Mouse (Mus musculus): ENCODE measurements around the gene Atp5d.
A peak's percentile ranks its signal among the peaks of the same experiment; 100 is the strongest.
"Not testable (repeated sequence)": the region's sequence is repeated elsewhere in the genome, so short reads cannot be mapped to it uniquely, and the experiment has no call there.

Gene Atp5d

DNA sequence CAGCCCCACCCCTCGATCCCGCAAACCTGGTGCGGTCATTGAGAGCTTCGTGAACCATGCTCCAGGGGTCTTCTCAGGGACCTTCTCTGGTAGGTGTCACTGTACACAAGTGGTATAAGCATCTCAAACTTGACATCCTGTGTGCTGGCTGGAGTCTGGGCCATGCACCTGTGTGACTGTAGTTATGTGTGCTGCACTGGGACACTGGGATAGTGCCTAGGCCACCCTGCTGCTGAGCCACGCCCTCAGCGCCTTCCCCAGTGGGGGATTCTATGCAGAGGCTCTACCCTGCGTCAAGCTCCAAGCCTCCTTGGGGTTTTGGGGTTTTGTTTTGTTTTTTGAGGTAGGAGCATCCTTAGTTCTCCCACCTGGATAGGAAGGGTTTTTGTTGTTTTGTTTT, 16.0 kb downstream of the Atp5d start:
- no peak for DNase-seq (ENCODE audit: low read depth)

DNA sequence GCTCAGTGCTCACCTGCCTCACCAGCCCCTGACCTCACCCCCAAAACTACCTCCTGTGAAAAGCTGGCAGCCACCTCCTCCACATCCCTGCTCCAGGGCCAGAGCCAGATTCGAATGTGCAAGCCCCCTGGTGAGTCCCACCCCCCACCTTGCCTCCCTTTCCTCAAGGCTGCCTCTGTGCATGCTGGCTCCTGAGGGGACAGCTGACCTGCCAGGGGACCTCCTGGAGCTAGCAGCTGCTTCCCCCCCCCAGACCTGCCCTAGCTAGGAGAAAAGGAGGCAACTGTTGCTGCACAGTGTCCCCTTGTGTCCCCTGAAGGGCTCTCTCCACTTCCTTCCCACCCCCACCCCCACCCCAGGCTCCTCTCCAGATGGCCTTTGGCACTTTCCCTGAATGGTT, 16.8 kb downstream of the Atp5d start:
- no peak for DNase-seq (ENCODE audit: low read depth)

- DNase-seq (ENCODE audit: low read depth), result peak; percentile 57
These were observed 17.7 kb downstream of the Atp5d start for GRCm38 (mm10) chr10:80156002-80156751.

- no peak for DNase-seq (ENCODE audit: low read depth)
These were observed 18.3 kb downstream of the Atp5d start for GRCm38 (mm10) chr10:80156752-80157053.

DNA sequence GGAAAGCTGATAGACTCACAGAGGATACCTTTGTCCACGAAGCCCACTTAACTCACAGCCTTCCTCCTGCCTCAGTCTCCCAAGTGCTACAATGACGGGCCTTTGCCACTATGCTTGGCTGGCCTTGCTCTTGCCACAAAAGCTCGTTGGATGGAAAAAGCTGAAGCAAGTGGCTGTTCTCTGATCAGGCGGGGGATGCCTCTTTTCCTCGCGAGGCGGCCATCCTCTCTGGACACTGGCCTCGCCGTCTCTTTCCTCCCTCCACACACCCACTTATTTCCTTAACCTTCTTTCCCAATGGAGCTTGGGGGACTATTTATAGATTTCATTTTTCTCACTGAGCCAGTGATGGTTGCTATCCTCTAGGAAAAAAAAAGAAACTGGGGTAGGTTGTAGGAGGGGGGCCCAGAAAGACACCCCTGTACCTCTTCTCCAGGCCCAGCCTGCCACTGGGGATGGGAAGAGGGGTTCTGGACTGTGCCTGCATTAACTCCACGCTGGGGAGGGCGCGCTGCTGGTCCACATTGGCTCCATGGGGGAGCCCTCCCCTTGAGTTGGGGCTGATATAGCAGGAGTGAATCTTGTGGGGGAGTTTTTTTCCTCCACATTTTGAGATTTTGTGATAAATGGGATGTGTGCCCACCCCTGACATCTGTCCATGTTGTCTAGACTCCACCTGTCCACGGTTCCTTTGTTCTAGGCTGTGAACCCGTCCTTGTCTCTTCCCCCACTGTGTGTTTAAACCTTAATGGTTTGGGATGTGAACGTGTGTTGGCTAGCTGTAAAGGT, 18.9 kb downstream of the Atp5d start:
- DNase-seq (ENCODE audit: low read depth), result no peak

DNA sequence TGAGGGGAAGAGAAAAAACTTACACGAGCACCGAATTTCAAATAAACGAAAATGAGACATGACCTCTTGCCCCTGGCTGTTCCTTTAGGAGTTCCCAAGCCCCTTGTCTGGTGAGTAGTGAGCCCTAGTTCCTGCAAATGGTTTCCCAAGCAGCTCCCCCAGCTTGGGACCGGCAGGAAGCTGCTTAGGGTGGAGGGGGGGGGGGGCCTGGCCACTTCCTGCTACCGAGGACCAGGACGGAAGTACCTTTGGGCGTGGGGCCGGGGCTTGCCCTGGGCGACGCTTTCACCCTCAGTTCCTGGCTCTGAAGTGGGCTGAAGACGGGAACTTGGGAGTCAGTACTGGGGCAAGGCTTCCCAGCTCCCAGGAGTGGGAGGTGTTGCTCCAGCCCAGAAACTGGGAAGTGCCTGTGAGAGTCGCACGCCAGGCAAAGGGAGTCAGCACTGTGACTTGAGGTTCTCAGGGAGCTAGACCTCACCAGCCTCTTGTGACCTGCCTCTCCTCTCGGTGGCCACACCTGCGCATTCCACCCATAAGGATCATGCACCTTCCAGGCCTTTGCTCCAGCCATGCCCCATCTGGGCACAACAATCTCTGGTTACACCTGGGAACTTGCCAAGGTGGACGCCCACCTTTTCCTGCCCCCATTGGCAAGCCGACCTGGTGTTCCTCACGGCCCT, 20.0 kb downstream of the Atp5d start:
- peak; percentile 85 for DNase-seq (ENCODE audit: low read depth)

DNA sequence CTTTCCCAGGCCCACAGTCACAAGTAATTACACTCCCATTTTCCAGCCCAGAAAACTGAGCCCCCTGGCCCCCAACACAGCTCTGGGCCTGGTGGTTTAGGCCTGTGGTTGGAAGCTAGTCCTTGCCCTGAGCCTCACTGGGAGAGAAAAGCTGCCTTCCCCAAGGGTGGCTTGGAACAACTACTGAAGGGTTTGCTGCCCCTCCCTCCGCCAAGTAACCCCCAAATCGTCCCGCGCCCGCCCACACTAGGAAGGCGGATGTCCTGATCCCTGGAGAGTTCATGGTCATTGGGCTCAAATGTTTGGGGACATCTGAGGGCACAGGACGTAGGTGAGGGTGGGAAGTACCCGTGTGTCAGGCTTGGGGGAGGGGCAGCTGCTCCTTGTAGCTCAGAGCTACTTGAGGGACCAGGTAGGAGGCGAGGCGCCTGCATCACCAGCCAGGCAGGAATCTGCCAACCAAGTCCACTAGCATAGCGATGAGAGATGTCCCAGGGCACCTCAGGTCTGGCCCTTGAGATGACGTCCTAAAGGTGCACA, 20.7 kb downstream of the Atp5d start:
- peak; percentile 56 for DNase-seq (ENCODE audit: low read depth)

DNA sequence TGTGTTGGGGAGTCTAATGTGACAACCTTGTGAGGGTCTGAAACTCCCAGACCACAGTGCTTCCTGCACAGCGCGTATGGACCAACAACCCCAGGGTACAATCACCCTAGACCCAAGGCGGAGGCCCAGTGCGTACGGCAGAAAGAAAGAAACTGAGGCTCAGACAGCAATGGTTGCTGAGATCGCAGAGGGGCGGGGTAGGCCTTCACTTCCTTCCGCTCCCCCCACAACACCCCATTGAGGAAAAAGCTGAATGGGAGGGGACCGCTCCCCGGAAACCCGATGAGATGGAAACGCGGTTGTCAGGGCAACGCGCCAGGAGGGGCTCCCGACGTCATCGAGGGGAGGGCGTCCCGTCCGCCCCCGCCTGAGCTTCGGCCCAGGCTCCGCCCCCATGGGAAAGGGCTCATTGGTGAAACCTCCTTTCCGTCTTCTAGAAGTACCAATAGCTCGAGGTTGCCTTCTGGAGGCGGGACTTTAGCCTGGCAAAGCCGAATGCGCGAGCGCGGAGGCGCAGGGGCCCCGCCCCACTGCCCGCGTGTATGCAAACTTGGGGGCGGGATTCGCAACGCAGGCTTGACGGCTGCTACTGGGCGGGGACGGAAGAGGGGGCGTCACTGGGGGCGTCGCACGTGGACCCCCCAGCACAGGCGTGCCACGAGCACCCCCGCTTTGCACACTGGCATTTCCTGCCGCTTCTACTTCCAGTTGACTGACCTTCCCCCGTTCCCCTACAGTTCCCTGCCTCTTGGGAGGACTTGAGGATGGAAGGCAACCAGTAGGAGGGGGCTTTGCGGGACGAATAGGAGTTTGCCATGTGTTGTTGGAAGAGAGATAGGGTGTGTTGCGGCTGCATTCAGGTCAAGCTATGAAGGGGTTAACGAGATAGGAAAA, 21.4 kb downstream of the Atp5d start:
- DNase-seq (ENCODE audit: low read depth), result peak; percentile 99

DNA sequence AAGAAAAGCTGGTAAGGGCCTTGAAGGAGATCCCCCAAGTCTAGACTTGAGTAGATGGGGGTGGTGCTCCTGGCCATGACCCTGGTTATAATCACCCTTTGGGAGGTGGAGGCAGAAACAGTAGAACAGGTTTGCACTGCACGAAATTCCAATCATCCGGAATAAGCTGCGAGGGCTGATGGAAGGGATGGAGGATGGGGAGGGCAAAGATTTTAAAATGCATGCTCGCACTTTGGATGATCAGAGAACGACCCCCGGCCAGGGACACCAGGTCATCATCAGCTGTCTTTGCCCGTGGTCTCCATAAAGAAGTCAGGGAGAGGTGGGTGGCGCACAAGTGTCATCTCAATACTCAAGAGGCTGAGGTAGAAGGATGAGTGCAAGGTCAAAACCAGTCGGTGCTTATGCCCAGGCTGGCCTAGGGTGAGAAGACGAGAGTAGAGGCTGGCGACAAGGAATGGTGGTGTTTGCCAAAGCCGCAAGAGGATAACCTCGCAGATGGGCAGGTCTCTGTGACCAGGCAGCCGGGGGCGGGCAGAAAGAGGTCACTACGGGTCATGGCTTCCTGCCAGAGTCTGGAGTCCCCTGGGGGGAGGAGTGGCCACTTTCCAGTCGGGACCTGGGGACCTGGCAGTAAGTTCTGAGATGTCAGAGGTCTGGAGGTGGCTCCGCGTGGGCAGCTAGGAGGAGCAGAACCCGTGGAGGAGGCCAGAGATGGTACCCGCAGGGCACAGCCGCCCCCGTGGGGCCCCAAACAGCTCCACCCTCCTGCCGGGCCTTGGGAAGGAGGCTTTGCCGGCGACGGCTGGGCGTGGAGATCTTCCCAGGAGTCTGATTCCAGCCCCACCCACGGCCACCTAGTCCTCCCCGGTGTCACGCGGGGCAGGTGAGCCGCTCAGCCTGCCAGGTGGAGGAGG, 22.3 kb downstream of the Atp5d start:
- DNase-seq (ENCODE audit: low read depth), result peak; percentile 90

DNA sequence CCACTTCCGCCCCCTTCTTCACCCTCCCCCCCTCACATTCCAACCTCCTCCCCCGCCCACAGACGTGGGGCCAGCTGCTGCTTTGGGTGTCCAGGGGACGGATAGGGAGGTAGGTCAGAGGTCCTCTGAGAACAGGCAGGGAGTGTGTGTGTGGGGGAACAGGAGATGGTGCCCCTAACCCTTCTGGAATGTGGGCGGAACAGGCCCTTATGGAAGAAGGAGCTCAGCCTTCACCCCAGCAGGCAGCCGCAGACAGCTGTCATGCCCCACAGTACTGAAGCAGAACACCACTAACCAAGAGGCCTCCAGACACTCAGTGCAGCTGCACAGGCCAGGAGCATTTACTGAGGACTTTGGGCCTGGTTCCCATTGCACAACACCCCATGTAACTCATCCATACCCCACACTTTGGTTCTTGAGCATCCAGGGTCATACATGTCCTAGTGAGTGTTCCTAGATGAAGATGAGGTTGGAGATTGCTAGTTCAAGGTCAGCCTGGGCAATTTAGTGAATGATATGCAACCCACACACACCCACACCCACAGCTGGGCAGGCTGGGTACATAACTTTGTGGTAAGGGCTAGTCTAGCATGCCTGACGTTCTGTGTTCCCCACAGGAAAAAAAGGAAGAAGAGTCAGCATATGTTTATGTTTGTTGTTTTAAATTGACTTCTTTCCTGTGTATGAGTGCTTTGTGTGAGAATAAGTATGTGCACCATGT, 23.2 kb downstream of the Atp5d start:
- peak; percentile 79 for DNase-seq (ENCODE audit: low read depth)

DNA sequence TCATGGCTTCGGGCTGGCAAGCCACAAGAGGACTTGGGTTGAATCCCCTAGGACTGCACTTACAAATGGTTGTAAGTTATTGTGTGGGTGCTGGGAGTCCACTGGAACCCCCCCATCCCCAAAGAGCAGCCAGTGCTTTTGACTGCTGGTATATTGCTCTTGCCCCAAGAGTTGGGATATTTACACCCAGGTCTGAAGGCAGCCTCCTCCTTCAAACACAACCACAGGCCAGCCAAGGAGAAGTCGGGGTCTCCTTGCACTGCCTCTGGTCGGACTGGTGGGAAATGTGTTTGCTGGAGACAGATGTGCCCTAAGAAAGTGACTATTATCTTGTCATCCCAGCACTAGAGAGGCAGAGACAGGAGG, 23.8 kb downstream of the Atp5d start:
- DNase-seq (ENCODE audit: low read depth), result no peak

DNA sequence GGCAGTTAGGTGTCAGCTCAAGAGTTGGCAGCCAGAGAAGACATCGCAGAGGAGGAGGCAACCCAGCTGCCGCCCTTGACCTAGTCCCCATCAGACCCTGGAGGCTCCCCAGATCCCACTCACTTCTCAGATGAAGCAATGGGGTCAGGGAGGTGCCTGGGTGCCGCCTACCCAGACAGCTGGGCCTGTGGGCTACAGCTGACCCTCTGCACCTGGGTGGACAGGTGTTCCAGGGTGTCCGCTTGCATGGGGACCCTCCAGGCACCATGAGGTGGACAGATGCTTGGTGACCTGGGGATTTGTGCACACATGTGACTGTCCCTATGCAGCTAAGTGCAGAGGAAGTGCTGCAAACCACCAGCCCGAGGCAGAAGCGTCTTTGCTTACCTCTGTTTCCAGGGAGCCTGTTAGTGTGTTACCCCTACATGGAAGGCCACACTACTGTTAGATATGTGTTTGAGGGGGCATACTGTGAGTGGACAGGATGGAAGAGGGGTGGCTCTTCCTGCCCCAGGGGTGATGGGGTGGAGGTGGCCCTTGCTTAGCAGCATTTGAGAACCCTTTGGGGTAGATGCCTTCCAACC, 24.4 kb downstream of the Atp5d start:
- no peak for DNase-seq (ENCODE audit: low read depth)

GRCm38 (mm10) chr10:80163721-80164120, 25.3 kb downstream of the Atp5d start:
- DNase-seq (ENCODE audit: low read depth), result peak; percentile 87

- no peak for DNase-seq (ENCODE audit: low read depth)
These were observed 25.9 kb downstream of the Atp5d start for GRCm38 (mm10) chr10:80164161-80164997.

- DNase-seq (ENCODE audit: low read depth), result peak; percentile 97
These were observed 26.5 kb downstream of the Atp5d start for GRCm38 (mm10) chr10:80164998-80165344.

- peak; percentile 82 for DNase-seq (ENCODE audit: low read depth)
These were observed 27.1 kb downstream of the Atp5d start, which contains the start of gene Cirbp for GRCm38 (mm10) chr10:80165392-80166128. TSS of gene Cirbp (plus strand) at chr10:80165985.

- not testable (repeated sequence) for DNase-seq (ENCODE audit: low read depth)
These were observed 27.7 kb downstream of the Atp5d start for GRCm38 (mm10) chr10:80166136-80166535.

GRCm38 (mm10) chr10:80167460-80168037, 29.1 kb downstream of the Atp5d start:
- DNase-seq (ENCODE audit: low read depth), result peak; percentile 99
